Mouse (Mus musculus): ENCODE measurements around the gene Prss36. TPM values are rescaled to one million over a fixed set of nuclear protein-coding genes. Genes with fewer than 3 reads are reported as not detected.
"Not testable (repeated sequence)": the region's sequence is repeated elsewhere in the genome, so short reads cannot be mapped to it uniquely, and the experiment has no call there.

Prss36 gene
- polyA plus RNA-seq, 1 experiment from 2014 or later: 8.2 TPM

DNA sequence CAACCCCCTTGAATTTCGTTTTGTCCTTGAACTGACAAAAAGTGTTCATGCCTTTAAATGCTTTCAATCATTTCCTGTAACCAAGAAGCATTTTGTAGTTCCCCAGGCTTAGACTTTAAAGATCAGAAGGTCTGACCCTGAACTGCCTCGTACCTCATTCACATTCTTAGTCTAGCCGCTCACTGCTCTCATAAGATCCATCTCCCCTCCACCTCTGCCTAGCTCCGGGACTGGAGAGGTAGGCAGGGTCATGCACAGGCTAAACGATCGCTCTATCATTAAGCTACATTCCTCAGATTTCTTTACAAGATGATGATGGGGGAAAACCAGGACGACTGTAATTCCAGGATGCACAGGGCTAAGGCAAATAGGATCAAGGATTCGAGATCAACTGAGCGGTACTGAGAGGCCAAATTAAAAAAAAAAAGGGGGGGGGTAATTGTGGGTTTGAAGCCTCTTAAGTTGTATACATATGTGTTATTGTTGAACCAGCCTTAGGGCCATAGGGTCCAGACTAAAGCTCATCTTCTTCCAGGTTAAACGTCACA, 19.9 kb upstream of the Prss36 start:
- Histone ChIP-seq H3K4me3 (replicated peaks) (peak overlapping the region; percentile 87), H3K36me3 (peaks cover 11% of the 10 kb centered on the region; the same call in 1 of the 2 replicates), H3K27ac (peak overlapping the region; percentile 98), H3K27me3 (replicated peaks) (no peaks in the 10 kb centered on the region), H3K9me3 (no peaks in the 10 kb centered on the region), H3K4me1 (replicated peaks) (peaks cover 10% of the 10 kb centered on the region; the same call in 1 of the 2 replicates), H3K4me2 (replicated peaks) (peak overlapping the region; percentile 66), H3K9ac (peak overlapping the region; percentile 98)
- 8% methylated on average over 10 of the region's 10 CpGs for WGBS
- no peak for ATAC-seq

DNA sequence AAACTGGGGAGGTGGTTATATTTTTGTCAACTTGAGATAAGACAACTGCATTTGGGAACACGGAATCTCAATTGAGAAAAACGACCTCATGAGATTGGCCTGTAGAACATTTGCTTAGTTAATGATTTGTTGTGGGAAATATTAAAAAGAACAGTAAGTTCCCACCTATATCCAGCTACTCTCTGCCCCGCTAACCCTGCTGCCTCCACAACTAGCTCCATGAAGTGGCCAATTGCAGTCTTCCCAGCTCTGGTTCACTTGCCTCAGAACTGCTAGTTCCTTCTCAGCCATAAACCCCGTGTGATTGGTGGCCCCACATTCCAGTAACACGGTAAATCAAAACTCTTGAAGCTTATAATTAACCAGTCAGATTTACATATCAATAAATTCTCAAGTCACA, 12.8 kb upstream of the Prss36 start:
- no peaks in the 10 kb centered on the region for H3K27me3 ChIP-seq (replicated peaks)
- no peaks in the 10 kb centered on the region for H3K36me3 ChIP-seq
- no peak for ATAC-seq
- H3K9me3 ChIP-seq: no peaks in the 10 kb centered on the region
- no peak overlapping the region for H3K4me2 ChIP-seq (replicated peaks)
- no peak overlapping the region for H3K9ac ChIP-seq
- 58% methylated on average over 5 of the region's 5 CpGs for WGBS
- H3K4me3 ChIP-seq (replicated peaks): no peak overlapping the region
- H3K27ac ChIP-seq: no peak overlapping the region
- H3K4me1 ChIP-seq (replicated peaks): no peaks in the 10 kb centered on the region

DNA sequence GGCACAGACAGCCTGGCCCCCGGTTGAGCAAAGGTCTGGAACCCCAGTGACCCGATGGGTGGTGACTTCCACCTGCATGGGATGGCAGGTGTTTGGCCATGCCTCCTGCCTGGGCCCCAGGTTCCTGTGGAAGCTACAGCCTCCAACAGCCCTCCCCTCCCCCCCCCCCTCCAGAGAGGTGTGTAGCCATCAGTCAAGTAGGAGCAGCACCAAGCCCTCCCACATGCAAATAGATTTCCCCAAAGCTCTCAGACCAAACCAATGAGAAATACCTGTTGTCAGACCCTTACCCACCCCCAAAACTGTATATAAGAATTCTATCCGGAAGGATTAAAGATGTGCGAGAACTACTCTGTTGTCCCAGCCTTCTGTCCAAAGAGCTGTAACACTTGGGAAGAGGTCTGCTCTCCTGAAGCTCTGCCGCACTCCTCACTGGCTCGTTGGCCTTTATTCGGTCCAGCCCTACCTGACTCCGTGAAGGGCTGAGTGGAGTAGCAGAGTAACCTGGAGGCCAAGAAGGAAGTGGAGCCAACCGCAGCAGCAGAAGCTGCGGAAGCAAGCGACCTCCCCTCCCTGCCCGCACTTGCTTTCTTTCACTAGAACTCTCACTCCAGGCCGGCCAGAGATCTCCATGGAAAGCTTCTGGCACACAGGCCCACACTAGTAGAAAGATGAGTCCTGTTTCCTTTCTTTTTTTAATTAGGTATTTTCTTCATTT, 6.5 kb upstream of the Prss36 start:
- 36% methylated on average over 13 of the region's 13 CpGs for WGBS
- no peaks in the 10 kb centered on the region for H3K27me3 ChIP-seq (replicated peaks)
- no peak for ATAC-seq
- no peak overlapping the region for H3K27ac ChIP-seq
- no peaks in the 10 kb centered on the region for H3K9me3 ChIP-seq
- no peaks in the 10 kb centered on the region for H3K4me1 ChIP-seq (replicated peaks)
- H3K4me3 ChIP-seq (replicated peaks): no peak overlapping the region
- H3K36me3 ChIP-seq: no peaks in the 10 kb centered on the region
- no peak overlapping the region for H3K4me2 ChIP-seq (replicated peaks)
- no peak overlapping the region for H3K9ac ChIP-seq

GRCm38 (mm10) chr7:127944614-127945013, 1.9 kb downstream of the Prss36 start:
- H3K9ac ChIP-seq: no peak overlapping the region
- no peak overlapping the region; the same call in 1 of the 2 replicates for H3K4me3 ChIP-seq (replicated peaks)

DNA sequence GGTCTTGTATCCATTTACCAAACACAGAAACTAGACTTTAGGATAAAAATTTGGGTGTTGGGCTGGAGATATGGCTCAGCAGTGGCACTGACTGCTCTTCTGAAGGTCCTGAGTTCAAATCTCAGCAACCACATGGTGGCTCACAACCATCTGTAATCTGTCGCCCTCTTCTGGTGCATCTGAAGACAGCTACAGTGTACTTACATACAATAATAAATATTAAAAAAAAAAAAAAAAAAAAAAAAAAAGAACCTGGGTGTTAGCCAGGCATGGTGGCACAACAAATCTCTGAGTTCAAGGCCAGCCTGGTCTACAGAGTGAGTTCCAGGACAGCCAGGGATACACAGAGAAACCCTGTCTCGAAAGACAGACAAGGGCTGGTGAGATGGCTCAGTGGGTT, 4.4 kb downstream of the Prss36 start:
- H3K36me3 ChIP-seq; H3K4me1 ChIP-seq (replicated peaks); H3K4me3 ChIP-seq (replicated peaks); H3K27ac ChIP-seq; H3K4me2 ChIP-seq (replicated peaks); ATAC-seq; H3K9ac ChIP-seq; H3K9me3 ChIP-seq: not testable (repeated sequence)
- peaks cover 26% of the 10 kb centered on the region for H3K27me3 ChIP-seq (replicated peaks)
- 47% methylated on average over 2 of the region's 2 CpGs for WGBS

More at GRCm38 (mm10) chr7:127944614-127945013, 1.9 kb downstream of the Prss36 start:
- no peak overlapping the region for H3K27ac ChIP-seq
- H3K36me3 ChIP-seq: no peaks in the 10 kb centered on the region
- ATAC-seq: peak; percentile 59; the same call in 1 of the 2 replicates
- WGBS: 8% methylated on average over 23 of the region's 23 CpGs
- no peaks in the 10 kb centered on the region for H3K9me3 ChIP-seq
- peaks cover 26% of the 10 kb centered on the region for H3K27me3 ChIP-seq (replicated peaks)
- peak overlapping the region; percentile 47 for H3K4me2 ChIP-seq (replicated peaks)
- peaks cover 4% of the 10 kb centered on the region; the same call in 1 of the 2 replicates for H3K4me1 ChIP-seq (replicated peaks)

DNA sequence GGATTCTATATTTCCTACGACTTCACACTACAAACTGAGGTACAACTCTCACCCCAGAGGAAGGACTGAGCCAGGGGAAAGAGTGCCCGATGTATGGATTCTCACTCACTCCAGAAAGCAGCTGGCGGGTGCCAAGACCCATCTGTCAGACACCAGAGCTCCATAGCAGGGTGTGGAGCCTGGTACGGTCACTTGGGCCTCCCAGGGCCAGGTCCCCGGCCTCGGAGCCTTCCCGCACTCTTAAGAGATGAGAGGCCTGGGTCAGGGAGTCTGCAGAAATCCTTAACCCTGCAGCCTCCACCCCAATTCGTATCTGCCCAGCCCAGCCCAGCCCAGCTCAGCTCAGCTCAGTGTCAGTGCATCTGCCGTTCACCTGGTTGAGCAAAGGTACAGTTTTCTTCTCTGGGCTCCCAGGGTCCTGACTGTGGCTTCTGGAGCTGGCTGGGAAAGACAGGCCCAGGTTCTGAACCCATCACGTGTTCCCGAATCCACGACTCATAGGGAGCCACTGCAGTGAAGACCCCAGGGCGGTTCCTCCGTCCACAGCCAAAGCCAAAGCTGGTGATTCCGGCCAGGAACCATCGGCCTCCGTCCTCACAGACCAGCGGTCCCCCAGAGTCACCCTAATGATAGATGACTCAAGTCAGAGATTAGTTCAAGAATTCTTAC, 10.2 kb downstream of the Prss36 start:
- WGBS: 55% methylated on average over 18 of the region's 18 CpGs

DNA sequence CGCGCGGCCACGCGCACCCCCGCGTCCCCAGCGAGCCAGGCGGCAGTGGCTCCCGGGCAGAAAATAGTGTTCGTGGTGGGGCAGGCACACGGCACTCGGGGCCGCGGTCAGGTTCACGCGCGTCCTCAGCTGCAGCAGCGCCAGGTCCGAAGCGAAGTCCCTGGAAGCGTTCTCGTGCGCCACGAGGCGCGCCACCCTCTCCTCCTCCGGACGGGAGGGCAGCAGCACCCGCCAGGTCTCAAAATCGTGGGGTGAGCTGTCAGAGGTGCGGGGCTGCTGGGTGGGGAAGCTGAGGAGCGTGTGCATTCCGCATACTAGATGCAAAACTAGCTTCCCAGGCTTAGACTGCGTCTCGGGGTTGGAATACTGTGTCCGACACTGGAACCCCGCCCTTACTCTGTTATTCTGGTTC, 10.8 kb downstream of the Prss36 start:
- H3K36me3 ChIP-seq: no peaks in the 10 kb centered on the region
- WGBS: 1% methylated on average over 38 of the region's 38 CpGs
- H3K4me3 ChIP-seq (replicated peaks): peak overlapping the region; percentile 75
- no peaks in the 10 kb centered on the region for H3K27me3 ChIP-seq (replicated peaks)
- H3K9ac ChIP-seq: peak overlapping the region; percentile 81
- peak overlapping the region; percentile 81 for H3K27ac ChIP-seq
- H3K4me1 ChIP-seq (replicated peaks): peaks cover 35% of the 10 kb centered on the region
- no peaks in the 10 kb centered on the region for H3K9me3 ChIP-seq
- H3K4me2 ChIP-seq (replicated peaks): peak overlapping the region; percentile 89
- ATAC-seq: peak; percentile 29

More for the DNA sequence above, 10.2 kb downstream of the Prss36 start:
- Histone ChIP-seq H3K4me2 (replicated peaks) (peak overlapping the region; percentile 89), H3K27me3 (replicated peaks) (no peaks in the 10 kb centered on the region), H3K4me1 (replicated peaks) (peaks cover 31% of the 10 kb centered on the region), H3K9ac (peak overlapping the region; percentile 81), H3K36me3 (no peaks in the 10 kb centered on the region), H3K9me3 (no peaks in the 10 kb centered on the region), H3K4me3 (replicated peaks) (peak overlapping the region; percentile 75), H3K27ac (0 out of 2 replicates have a peak overlapping the region, but pooled peaks have one; percentile 81)
- ATAC-seq: no peak

DNA sequence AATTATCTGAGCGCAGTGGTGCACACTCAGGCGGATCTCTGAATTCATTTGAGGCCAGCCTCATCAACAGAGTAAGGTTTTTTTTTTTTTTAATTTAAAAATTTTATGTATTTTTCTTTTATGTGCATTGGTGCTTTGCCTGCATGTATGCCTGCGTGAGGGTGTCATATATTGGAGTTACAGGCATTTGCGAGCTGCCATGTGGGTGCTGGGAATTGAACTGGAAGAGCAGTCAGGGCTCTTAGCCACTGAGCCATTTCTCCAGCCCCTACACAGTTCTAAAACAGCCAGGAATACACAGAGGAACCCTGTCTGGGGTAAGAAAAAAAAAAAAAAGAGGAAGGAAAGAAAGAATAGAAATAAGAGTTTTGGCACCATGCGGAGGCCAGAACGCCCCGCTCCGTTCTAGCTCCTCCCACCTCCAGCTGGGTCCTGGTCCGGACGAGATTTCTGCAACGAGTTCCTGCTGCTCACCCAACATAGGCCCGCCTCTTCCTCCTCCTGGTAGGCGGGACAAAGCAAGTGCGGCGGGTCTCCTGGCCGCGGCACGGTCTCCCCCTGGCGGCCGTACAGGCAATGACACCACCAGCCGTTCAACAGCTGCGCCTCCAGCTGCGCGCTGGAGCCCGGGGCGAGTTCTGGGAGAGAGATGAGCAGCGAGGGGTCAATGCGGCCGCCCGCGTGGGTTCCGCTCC, 11.3 kb downstream of the Prss36 start:
- WGBS: 6% methylated on average over 32 of the region's 32 CpGs

GRCm38 (mm10) chr7:127934075-127934474, 12.4 kb downstream of the Prss36 start:
- peaks cover 35% of the 10 kb centered on the region for H3K4me1 ChIP-seq (replicated peaks)
- H3K27ac ChIP-seq: no peak overlapping the region
- H3K27me3 ChIP-seq (replicated peaks): no peaks in the 10 kb centered on the region
- no peak overlapping the region for H3K4me3 ChIP-seq (replicated peaks)
- WGBS: 85% methylated on average over 5 of the region's 5 CpGs
- no peak overlapping the region for H3K9ac ChIP-seq
- ATAC-seq: no peak
- no peak overlapping the region for H3K4me2 ChIP-seq (replicated peaks)
- no peaks in the 10 kb centered on the region for H3K36me3 ChIP-seq
- no peaks in the 10 kb centered on the region for H3K9me3 ChIP-seq

More for the DNA sequence above, 11.3 kb downstream of the Prss36 start:
- no peaks in the 10 kb centered on the region for H3K36me3 ChIP-seq
- peak; percentile 92 for ATAC-seq
- peak overlapping the region; percentile 89 for H3K4me2 ChIP-seq (replicated peaks)
- H3K4me1 ChIP-seq (replicated peaks): peaks cover 35% of the 10 kb centered on the region
- H3K4me3 ChIP-seq (replicated peaks): peak overlapping the region; percentile 75
- H3K9me3 ChIP-seq: no peaks in the 10 kb centered on the region
- H3K9ac ChIP-seq: peak overlapping the region; percentile 81
- H3K27ac ChIP-seq: peak overlapping the region; percentile 81
- no peaks in the 10 kb centered on the region for H3K27me3 ChIP-seq (replicated peaks)

DNA sequence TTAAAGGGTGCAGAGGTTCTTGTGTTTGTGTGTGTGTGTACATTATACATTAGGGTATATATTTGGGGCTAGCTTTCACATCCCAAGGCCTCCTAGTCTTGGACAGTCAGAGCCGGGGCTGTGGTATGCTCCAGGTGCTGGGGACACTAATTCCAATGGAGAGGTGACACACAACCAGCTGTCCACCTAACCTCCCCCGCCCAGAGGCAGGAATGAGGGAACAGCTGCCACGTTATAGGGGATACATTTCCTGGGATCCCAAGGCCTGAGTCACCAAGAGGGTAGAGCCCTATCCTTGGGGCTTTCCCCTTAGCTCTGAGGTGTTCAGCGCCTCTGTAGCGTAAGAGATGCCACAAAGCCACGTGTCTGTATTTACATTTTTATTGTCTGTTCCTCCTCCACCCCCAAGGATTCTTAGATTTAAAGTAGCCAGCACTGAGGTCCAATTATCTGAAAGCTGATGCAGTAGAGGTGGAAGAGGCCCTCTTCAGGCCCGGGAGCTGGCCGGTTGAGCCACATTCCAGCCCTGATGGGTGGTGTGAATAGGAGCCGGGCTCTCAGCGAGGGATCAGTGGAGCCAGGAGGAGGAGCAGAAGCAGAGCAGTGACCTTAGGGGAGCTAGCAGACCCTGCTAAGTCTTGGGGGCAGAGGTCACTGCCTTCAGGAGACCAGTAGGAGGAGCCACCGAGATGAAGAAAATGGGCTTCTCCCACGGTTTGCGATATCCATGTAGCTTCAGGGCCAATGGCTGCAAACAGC, 14.1 kb downstream of the Prss36 start:
- Histone ChIP-seq H3K4me1 (replicated peaks) (peaks cover 40% of the 10 kb centered on the region), H3K36me3 (no peaks in the 10 kb centered on the region), H3K4me2 (replicated peaks) (peak overlapping the region; percentile 25), H3K9ac (no peak overlapping the region), H3K27ac (peak overlapping the region; percentile 80), H3K9me3 (no peaks in the 10 kb centered on the region), H3K4me3 (replicated peaks) (no peak overlapping the region), H3K27me3 (replicated peaks) (no peaks in the 10 kb centered on the region; the same call in 1 of the 2 replicates)
- 23% methylated on average over 13 of the region's 13 CpGs for WGBS
- ATAC-seq: no peak

- H3K9me3 ChIP-seq: no peaks in the 10 kb centered on the region
- 21% methylated on average over 13 of the region's 13 CpGs for WGBS
- H3K9ac ChIP-seq: peak overlapping the region; percentile 34
- no peaks in the 10 kb centered on the region; the same call in 1 of the 2 replicates for H3K36me3 ChIP-seq
- H3K27ac ChIP-seq: peak overlapping the region; percentile 80
- H3K4me3 ChIP-seq (replicated peaks): no peak overlapping the region
- no peaks in the 10 kb centered on the region; the same call in 1 of the 2 replicates for H3K27me3 ChIP-seq (replicated peaks)
- peak; percentile 9 for ATAC-seq
- H3K4me2 ChIP-seq (replicated peaks): peak overlapping the region; percentile 25
- H3K4me1 ChIP-seq (replicated peaks): peaks cover 43% of the 10 kb centered on the region
Measured at GRCm38 (mm10) chr7:127931351-127932135, 15.0 kb downstream of the Prss36 start.
